Mouse (Mus musculus) CH12F3 (cell line): ENCODE data around the gene Nav3.

ENCODE experiments used
- in situ Hi-C: fragments of 300-500 bp; cut with MboI; formaldehyde crosslinking; loops from 2 replicates; pipeline ENCODE4 v1.14.3; 2020; ENCODE audit warnings: low sequenced_read_pairs

Gene Nav3

DNA sequence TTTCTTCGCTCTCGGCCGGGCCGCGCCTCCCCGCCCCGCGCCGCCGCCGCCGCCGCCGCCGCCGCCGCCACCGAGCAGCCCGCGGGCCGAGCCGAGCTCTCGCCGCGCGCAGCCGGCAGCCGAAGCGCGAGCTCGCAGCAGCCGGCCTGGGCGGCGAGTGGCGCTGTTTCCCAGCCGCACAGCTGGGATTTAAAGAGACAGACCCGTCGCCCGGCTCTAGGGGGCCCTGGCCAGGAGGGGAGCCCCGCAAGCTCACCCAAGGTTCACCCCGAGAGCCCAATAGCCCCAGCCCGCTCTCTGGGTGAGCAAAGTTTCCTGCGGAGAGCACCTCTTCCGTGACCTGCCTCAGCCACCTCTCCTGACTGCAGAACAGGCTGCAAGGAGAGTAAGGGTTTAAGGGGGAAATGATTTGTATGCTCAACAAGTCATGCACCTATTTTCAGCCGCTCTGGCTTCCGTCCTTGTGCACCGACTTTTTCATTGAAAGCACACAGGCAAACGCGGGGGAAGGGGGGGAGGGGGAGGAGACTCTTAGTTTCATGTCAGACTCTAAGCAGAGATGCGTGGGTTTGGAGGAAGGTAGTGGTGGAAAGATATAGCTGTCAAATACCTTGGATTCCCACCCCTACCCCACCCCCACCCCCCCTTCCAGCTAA is at the start of gene Nav3:
Gene Nav3 (minus strand): TSS at position 367 of the 656 bp plus-strand sequence.
- in situ Hi-C loops = no loop called here

GRCm38 (mm10) chr10:110485306-110485705 is 29.3 kb upstream of the Nav3 start:
- in situ Hi-C loops = no loop called here

DNA sequence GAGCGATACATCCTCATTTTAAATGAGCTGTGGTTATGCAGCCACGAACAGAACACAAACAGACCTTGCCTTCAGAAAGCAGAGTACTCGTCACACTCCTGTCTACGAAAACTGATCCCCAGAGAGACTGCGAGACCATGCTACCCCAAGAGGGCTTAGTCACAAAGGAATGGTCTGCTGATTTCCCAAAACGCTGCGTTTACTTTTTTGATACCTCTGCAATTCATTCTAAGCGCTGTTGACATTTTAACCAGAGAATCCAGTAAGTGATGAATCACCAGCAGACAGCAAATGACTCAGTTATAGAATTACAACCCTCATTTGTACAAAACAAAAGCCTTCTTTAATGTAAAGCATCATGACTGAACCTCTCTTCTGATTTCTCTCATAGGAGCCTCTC is 28.8 kb upstream of the Nav3 start:
- in situ Hi-C loops = no loop called here

DNA sequence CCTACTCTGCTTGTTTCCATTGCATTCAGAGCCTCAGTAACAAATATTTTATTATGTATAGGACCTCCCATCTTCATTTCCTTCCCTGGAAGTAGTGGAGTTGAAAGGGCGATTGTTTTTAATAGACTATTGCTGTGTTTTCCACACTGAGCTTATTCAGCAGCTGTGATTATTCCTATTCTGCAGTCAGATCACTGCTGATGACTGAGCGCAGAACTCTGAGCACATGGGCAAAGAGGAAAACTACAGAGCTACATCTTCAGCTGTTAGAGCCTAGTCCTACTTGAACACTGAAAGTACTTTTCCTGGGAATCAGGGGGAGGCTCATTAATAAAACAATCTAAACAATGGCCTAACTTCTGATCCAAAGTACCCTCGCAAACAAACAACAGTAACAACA is 23.2 kb upstream of the Nav3 start:
- in situ Hi-C loops = no loop called here

DNA sequence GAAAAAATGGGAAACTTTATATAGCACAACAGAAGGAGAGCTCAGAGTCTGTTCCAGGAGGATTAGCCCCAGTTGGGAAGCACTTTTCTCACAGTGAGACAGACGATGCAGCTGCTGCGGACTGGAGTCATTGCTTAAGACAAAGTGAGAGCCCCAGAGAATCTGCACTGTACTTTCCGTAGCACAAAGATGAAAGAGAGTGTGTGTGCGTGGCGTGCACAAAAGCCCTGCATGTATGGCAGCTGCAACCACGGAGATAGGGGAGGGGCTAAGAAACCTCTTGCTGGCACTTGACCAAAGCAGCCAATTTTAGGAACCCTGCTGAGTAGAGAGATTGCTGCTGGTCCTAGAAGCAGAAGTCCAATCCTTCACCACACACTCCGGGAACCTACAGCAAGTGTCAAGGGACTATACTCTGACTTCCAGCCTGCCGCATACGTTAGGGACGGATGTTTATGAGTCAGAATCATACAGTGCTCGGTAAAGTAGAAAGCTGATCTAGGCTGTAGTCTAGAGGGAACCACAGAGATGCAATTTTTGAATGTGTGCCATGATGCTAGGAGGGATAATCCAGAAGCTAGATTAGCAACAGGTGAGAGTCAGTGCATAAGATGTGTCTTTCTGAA is 21.8 kb upstream of the Nav3 start:
- in situ Hi-C loops = no loop called here

GRCm38 (mm10) chr10:110474107-110474506 is 18.1 kb upstream of the Nav3 start:
- in situ Hi-C loops = no loop called here

DNA sequence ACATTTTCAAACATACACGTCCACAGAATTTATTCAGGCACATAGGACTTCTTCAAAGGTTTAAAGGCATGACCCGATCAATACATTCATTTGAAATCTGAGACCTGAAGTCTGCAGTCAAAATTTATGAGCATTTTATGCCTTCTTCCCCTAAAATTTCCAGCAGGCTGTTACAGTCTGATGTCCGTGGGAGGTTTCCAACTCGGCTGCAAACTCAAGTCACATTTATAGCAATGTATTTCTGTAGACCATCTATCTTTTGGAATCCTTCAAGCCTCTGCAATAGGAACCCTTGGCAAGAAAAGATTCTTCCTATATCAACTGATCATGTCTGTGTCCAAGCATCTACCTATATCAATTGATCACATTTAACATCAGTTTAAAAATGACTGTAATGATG is 13.4 kb upstream of the Nav3 start:
- in situ Hi-C loops = no loop called here

DNA sequence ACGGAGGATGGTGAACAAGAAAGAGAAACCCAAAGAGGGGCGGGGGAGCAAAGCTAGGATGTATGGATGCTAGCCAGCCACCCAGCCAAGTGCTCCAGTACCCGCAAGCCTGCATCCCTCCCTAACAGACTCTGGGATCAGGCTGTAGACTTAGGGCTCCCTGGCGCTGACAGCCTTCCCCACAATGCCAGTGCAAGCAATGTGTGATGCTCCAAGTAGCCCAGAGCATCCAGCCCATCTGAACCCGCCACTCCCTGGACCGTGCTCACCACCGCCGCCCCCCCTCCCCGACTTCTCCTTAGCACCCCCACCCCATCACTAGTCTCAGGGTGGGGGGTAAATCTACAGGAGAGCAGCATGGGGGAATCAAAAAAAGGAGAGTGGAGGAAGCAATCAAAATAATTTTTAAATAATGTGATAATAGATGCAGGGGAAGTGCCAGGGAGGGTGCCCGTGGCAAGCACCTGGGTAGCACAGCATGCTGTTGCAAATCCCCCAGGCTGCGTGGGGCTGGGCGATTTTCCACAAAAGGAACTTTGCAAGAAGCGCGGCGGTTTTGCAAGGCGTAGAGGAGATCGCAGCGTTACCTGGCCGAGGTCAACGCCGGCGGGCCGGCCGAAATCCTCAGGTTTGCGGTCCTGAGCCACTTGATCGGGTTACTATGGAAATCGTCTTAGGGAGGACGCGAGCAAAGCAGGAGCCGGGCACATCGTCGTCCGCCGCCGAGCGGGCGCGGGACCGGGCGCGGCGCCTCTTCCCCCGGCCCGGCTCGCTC is 754 bp downstream of the Nav3 start:
- in situ Hi-C loops = no loop called here

DNA sequence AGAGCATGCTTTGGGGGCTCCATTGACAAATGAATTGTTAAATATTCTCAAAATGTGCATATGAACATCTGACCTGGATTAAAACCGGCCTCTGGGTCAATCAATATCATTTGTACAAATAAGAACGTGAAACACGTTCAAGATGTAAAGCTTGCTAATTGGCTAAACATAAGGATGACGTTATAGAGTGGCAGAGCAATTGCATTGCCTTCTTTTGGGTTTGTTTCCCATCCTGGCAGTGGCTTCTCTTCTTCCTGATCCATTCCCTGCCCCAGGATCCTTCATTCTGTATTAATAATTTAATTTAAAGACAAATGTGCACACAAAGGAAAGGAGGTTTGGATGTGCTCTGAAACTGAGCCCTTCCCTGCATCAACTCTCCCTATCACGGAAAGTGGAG is 2.4 kb downstream of the Nav3 start:
- in situ Hi-C loops = no loop called here

GRCm38 (mm10) chr10:110440396-110440795 is 15.6 kb downstream of the Nav3 start:
- in situ Hi-C loops = no loop called here

- in situ Hi-C loops = no loop called here
Observed at GRCm38 (mm10) chr10:110431078-110431477, 24.9 kb downstream of the Nav3 start.

- in situ Hi-C loops = no loop called here
Observed at GRCm38 (mm10) chr10:110429578-110429977, 26.4 kb downstream of the Nav3 start.

DNA sequence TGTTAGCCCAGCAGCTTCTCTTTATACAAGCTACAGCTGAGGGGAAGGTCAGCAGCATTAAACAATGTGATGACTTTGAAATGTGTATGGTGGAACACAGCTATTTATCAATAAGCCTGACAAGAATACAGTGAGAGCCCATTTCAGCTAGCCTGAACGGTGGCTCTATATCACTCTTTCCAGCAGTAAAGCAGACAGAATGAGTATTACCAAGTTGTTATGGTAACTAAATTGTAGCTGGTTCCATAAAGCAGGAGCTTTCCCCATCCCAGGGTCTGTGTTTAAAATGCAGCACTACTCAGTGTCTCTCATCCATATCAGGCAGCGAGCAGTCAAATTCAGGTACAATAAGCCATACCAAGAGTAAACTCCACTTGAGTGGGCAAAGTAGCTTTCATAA is 27.0 kb downstream of the Nav3 start:
- in situ Hi-C loops = no loop called here

DNA sequence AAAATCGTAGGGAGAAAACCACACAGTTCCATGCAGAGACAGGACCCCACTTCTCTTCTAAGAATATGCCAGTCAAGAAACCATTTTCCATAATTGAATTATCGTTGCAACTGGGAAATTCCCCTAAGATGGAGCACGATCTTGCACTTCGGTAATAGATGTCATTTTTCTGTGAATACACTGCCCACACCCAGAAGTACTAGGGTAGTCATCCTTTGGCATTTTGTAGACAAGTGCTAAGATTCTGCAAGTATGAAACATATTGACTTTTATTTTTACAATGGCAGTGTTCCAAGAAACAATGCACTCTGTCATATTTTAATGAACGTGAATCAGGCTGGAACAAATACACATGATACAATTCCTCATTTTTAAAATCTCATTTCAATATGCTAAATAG is 34.5 kb downstream of the Nav3 start:
- in situ Hi-C loops = no loop called here

DNA sequence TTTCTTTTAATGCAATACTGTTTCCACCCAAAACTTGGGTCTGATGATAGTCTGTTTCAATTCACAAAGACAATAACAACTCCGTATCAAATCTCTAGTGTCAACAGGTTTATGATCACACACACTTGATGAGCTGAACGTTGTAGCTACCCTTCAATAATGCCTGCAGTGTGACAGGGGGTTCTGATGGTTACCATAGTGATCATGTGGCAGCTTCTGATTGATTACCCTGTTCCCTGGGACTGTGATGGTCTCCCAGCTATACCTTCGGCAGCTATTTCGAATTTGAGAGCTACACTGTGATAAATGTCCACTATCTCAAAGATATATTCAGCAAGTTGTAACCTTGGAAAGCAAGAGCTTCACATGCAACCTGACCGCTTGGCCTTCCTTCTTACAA is 39.0 kb downstream of the Nav3 start:
- in situ Hi-C loops = no loop called here

GRCm38 (mm10) chr10:110415624-110416023 is 40.4 kb downstream of the Nav3 start:
- in situ Hi-C loops = no loop called here

DNA sequence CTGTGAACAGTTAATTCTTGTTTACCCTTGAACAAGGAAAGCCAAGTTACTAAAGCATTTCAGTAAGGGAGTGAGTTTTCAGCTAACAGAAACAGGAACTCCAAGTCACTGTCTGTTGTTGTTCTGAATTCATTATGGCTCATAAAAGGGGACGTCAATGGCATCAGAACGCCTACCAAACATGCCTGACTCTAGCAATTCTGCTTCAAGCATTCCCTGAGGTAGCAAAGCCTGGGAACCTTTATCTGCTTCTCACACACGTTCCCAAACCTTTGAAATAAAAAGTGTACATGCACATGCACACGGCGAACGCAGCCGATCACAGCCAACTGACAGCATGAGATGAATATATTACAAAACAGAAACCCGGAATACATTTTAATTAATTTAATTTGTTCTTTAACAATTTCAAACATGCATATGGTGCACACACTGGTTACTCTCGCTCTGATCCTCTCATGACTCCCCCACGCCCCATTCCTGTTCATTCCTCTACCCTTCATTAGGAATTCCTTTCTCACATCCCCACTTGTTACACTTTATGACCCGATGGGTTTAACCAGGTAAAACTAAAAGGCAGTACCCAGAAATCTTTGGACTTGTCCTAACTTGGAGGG is 42.6 kb downstream of the Nav3 start:
- in situ Hi-C loops = no loop called here

DNA sequence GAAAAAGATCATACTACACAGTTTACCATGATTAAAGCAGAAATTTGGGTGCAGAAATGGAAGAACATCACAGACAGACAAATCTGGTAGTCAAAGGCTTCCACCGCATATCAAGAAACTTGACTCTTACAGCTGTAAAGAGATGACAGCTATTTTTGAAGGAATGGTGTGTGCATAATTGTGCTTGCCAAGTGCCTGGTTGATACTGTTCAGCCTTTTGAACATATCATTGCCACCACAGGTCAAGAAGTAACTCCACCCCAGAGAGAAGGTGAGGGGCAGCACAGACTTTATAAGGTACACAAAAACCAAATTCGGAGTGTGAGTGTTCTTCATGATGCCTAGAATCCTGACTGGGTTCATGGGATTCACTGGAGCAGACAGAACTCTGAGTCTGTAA is 53.1 kb downstream of the Nav3 start:
- in situ Hi-C loops = no loop called here

DNA sequence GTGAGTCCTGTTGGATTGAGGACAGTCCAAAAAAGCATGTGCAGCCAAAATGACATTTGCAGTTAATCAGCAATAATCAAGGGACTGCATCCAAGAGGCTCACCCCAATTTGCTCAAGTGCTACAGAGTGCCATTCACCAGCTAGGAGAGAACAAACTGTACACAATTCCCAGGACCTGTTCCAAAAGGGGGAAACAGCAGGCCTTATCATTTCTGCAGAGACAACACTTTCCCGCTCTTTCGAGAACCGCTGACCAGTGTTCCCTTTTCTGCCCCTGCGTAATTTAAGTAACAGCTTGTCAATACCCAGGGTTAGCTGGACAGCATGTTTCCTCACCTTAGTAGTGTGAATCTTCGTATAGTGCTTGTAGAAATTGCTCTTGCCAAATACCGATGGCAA is 55.4 kb downstream of the Nav3 start:
- in situ Hi-C loops = no loop called here

DNA sequence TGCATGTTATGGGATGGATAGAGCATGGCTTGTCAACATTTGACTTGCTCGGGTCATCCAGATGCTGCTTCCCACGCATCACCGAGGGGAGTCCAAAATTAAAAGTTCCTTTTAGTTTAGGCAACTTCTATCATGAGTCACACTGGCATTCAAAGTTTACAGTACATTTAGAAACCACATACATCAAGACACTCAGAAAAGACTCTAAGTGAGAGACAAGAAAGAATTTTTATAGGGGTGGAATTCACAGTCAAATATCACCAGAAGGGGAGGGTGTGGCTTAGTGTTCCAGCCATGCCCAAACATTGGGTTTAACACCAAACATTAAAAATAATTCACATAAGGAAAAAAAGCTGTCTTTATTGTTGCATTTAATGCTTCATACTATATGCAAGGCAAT is 57.4 kb downstream of the Nav3 start:
- in situ Hi-C loops = no loop called here

DNA sequence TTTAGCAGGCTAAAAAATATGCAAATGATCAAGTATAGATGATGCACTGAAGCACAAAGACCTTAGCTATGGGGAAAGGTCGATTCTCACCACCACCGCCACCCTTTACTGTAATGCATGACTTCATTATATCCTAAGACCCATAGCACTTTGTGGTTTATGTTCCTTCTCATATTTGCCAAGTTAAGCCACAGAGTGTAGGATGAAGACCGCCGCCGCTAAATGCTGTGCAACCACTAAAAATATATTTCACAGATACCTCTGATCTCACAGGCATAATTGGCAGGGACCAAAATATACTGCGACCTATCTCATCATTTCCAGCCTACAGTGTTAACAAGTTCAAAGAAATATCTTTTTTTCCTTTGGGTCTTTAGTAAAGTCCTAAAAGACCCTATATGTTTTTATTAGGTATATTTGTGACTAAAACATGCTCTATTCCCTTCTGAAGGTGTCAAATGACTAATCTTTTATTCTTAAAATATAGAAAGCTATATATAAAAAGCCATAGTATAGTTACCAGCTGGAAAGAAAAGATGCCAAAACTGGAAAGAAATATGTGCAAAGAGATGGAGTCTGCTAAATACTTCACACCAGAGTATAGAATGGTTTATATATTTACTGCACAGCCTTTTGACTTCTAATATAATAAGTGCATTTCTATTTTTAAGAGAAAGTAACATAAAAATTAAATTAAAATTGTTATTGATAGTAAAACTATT is 69.4 kb downstream of the Nav3 start:
- in situ Hi-C loops = no loop called here
